Mouse (Mus musculus): ENCODE measurements around the gene Tmem144.

GRCm38 (mm10) chr3:79864824-79865223 lies 12.3 kb upstream of the Tmem144 start:
- TF ChIP-seq MAFK (IDR thresholded peaks at IDR 0.05; ENCODE audit: insufficient replicate concordance, low read length) (no peak), CTCF (conservative IDR thresholded peaks at IDR 0.05 in 1 of 2, IDR thresholded peaks at IDR 0.05 in 1 of 2; ENCODE audit: low read depth in 2 of 2, low read length in 2 of 2) (no peak), JUND (conservative IDR thresholded peaks at IDR 0.05; ENCODE audit: low read depth, low read length) (no peak), MAZ (IDR thresholded peaks at IDR 0.05; ENCODE audit: low read depth, low read length) (no peak), ZC3H11A (IDR thresholded peaks at IDR 0.05; ENCODE audit: low read depth, low read length) (no peak), POLR2A (IDR thresholded peaks at IDR 0.05; ENCODE audit: low read depth, low read length) (no peak), POLR2AphosphoS2 (IDR thresholded peaks at IDR 0.05; ENCODE audit: low read depth, low read length) (no peak), MXI1 (IDR thresholded peaks at IDR 0.05; ENCODE audit: low read depth, low read length) (no peak), MAX (IDR thresholded peaks at IDR 0.05; ENCODE audit: low read length) (no peak), CHD1 (IDR thresholded peaks at IDR 0.05; ENCODE audit: low read depth, low read length) (no peak), UBTF (IDR thresholded peaks at IDR 0.05; ENCODE audit: low read depth, low read length) (no peak), RCOR1 (conservative IDR thresholded peaks at IDR 0.05; ENCODE audit: low read depth, low read length) (no peak)
